Mouse (Mus musculus): Measurements from ENCODE around the gene Ccn2.

GRCm38 (mm10) chr10:24609766-24610165, 14.5 kb downstream of the Ccn2 start:
- TF ChIP-seq POLR2A (IDR thresholded peaks at IDR 0.05; ENCODE audit: insufficient read depth, low read depth, low read length) (no peak), CTCF (IDR thresholded peaks at IDR 0.05) (no peak)
